ENCODE assay signal across 25 mouse cellular contexts in genomic region chr2:83442739-83443138, GRCm38 (mm10).
DNase-seq lines count a peak whose midpoint lies in the region; ATAC-seq and TF ChIP-seq lines count a peak whose summit lies in the region.
"Had no signal": no experiment of that assay in that cellular context is flagged by ENCODE, and none has a peak within 500 bp of the region (broad histone marks: within the 10 kb centered on the region; RNA-seq: fewer than 3 reads in every experiment).

No protein-coding gene starts in this region.

- peak; percentile 22 for TF ChIP-seq CTCF in layer of hippocampus, adult 2 months (conservative IDR thresholded peaks at IDR 0.05)
- TF ChIP-seq CTCF in midbrain, postnatal 0 days (IDR thresholded peaks at IDR 0.05) = no peak

- no peak overlapping the region for H3K27ac ChIP-seq in layer of hippocampus, adult 2 months
- no peak overlapping the region for H3K27ac ChIP-seq in midbrain, embryonic 14.5 days (replicated peaks; ENCODE audit: low read depth, low read length)
- no peak overlapping the region for H3K27ac ChIP-seq in midbrain, postnatal 0 days (ENCODE audit: low read depth, low read length)
- H3K27ac ChIP-seq: embryonic facial prominence, embryonic 13.5 days; heart, embryonic 13.5 days; hindbrain, embryonic 10.5 days; intestine, embryonic 15.5 days; liver, embryonic 12.5 days; midbrain, embryonic 12.5 days; stomach, postnatal 0 days had no signal

- DNase-seq in heart, adult 18-20 months = peak; percentile 39 to 44
- DNase-seq in heart, postnatal 25 days (ENCODE audit: low spot score) = no peak
- no peak for DNase-seq in layer of hippocampus, adult 2 months (ENCODE audit: low spot score in 2 of 2)
- DNase-seq in layer of hippocampus, postnatal 14 days (ENCODE audit: low spot score in 2 of 2) = no peak
- peak; percentile 4 for DNase-seq in midbrain, embryonic 14.5 days
- no peak for DNase-seq in midbrain, postnatal 0 days (ENCODE audit: low spot score)
- no peak for DNase-seq in left cerebral cortex, adult 11 months (ENCODE audit: low spot score)
- DNase-seq: adrenal gland, adult 8-10 months; B cell, adult 2 months; cerebellum, adult 2 months; cerebellum, postnatal 25 days; gastrocnemius, postnatal 25 days; kidney, adult 9 months; lung, adult 18-20 months; thymus, adult 2 months; thymus, postnatal 4 days had no signal

- H3K27me3 ChIP-seq in midbrain, embryonic 14.5 days (ENCODE audit: control insufficient read depth, insufficient read depth, low read length) = no peaks in the 10 kb centered on the region
- H3K27me3 ChIP-seq in midbrain, postnatal 0 days (ENCODE audit: insufficient read depth, low read length) = no peaks in the 10 kb centered on the region
- H3K27me3 ChIP-seq: embryonic facial prominence, embryonic 13.5 days; heart, embryonic 13.5 days; intestine, embryonic 15.5 days; liver, embryonic 12.5 days; midbrain, embryonic 12.5 days had no signal

- H3K36me3 ChIP-seq in midbrain, embryonic 14.5 days (ENCODE audit: control insufficient read depth, insufficient read depth, low read length) = no peaks in the 10 kb centered on the region
- no peaks in the 10 kb centered on the region for H3K36me3 ChIP-seq in midbrain, postnatal 0 days (ENCODE audit: insufficient read depth, low read length)
- H3K36me3 ChIP-seq: embryonic facial prominence, embryonic 13.5 days; heart, embryonic 13.5 days; hindbrain, embryonic 10.5 days; intestine, embryonic 15.5 days; liver, embryonic 12.5 days; midbrain, embryonic 12.5 days had no signal

- H3K4me3 ChIP-seq in layer of hippocampus, adult 2 months = no peak overlapping the region
- no peak overlapping the region for H3K4me3 ChIP-seq in midbrain, embryonic 14.5 days (replicated peaks; ENCODE audit: low read depth, low read length)
- H3K4me3 ChIP-seq in midbrain, postnatal 0 days (ENCODE audit: low read depth, low read length) = no peak overlapping the region
- H3K4me3 ChIP-seq: embryonic facial prominence, embryonic 13.5 days; heart, embryonic 13.5 days; hindbrain, embryonic 10.5 days; intestine, embryonic 15.5 days; liver, embryonic 12.5 days; midbrain, embryonic 12.5 days had no signal

- no peaks in the 10 kb centered on the region for H3K9me3 ChIP-seq in midbrain, embryonic 14.5 days (ENCODE audit: control insufficient read depth, low read length)
- H3K9me3 ChIP-seq in midbrain, postnatal 0 days (ENCODE audit: low read length) = no peaks in the 10 kb centered on the region
- H3K9me3 ChIP-seq: embryonic facial prominence, embryonic 13.5 days; heart, embryonic 13.5 days; hindbrain, embryonic 10.5 days; intestine, embryonic 15.5 days; liver, embryonic 12.5 days; midbrain, embryonic 12.5 days had no signal

- H3K4me1 ChIP-seq in midbrain, embryonic 14.5 days (ENCODE audit: control insufficient read depth, insufficient read depth, low read length) = no peaks in the 10 kb centered on the region
- H3K4me1 ChIP-seq in midbrain, postnatal 0 days (ENCODE audit: insufficient read depth, low read length) = no peaks in the 10 kb centered on the region
- H3K4me1 ChIP-seq: embryonic facial prominence, embryonic 13.5 days; heart, embryonic 13.5 days; hindbrain, embryonic 10.5 days; intestine, embryonic 15.5 days; liver, embryonic 12.5 days; midbrain, embryonic 12.5 days had no signal

- H3K9ac ChIP-seq in midbrain, embryonic 14.5 days (replicated peaks; ENCODE audit: low read length) = no peak overlapping the region
- H3K9ac ChIP-seq in midbrain, postnatal 0 days (replicated peaks; ENCODE audit: low read length, poor library complexity, severe bottlenecking) = no peak overlapping the region
- H3K9ac ChIP-seq: embryonic facial prominence, embryonic 13.5 days; heart, embryonic 13.5 days; intestine, embryonic 15.5 days; liver, embryonic 12.5 days; midbrain, embryonic 12.5 days had no signal

- intact Hi-C loops in heart, postnatal 25 days (cut with DNase I) = no loop called here

- H3K4me2 ChIP-seq in midbrain, embryonic 14.5 days (ENCODE audit: low read length) = no peak overlapping the region
- no peak overlapping the region for H3K4me2 ChIP-seq in midbrain, postnatal 0 days (ENCODE audit: low read depth, low read length, poor library complexity, severe bottlenecking)
- H3K4me2 ChIP-seq: embryonic facial prominence, embryonic 13.5 days; heart, embryonic 13.5 days; intestine, embryonic 15.5 days; liver, embryonic 12.5 days; midbrain, embryonic 12.5 days had no signal

- ATAC-seq in midbrain, embryonic 14.5 days (ENCODE audit: low FRiP score, low TSS enrichment) = no peak
- no peak for ATAC-seq in midbrain, postnatal 0 days (ENCODE audit: low FRiP score)
- ATAC-seq: forebrain, embryonic 14.5 days; hindbrain, embryonic 16.5 days; intestine, embryonic 15.5 days; liver, embryonic 12.5 days had no signal

- 78% methylated on average over 5 of the region's 5 CpGs for WGBS in midbrain, embryonic 14.5 days
- 63% methylated on average over 5 of the region's 5 CpGs for WGBS in midbrain, postnatal 0 days

Comparison
In these comparisons a context has a peak if more than half of its experiments do, and no peak if none do; other contexts are left out.
1. DNase-seq: peak in heart, adult 18-20 months (2 of 2) and midbrain, embryonic 14.5 days (single experiment); none in heart, postnatal 25 days (single experiment), layer of hippocampus, adult 2 months (0 of 2), layer of hippocampus, postnatal 14 days (0 of 2), midbrain, postnatal 0 days (single experiment) and left cerebral cortex, adult 11 months (single experiment).